In the genomic region with DNA sequence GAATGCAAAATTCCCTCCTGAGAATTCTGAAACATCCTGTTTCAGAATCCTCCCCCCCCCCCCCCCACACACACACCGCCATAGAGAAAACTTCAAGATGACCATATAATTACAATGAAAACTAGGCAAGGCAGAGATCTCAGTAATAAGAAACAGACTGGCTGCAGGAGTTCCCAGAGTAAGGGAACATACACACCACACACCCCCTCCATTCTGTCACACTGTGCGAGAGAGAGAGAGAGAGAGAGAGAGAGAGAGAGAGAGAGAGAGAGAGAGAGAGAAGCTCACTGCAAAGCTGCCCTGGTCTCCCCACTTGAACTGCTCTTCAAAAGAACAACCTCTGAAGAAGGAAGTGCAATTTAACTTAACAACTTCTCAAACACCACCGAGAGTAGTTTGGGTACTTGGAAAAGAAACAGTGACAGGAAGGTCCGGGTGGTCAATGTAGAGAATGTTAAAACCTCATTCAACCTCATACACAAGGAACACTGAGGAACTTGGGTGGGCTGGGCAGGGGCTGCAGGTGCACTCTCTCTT, we compare ENCODE assay signal across 22 mouse cellular contexts.
"Had no signal": no experiment of that assay in that cellular context is flagged by ENCODE, and none has a peak within 500 bp of the region (broad histone marks: within the 10 kb centered on the region; RNA-seq: fewer than 3 reads in every experiment).

No protein-coding gene starts in this region.

- H3K9me3 ChIP-seq: limb, embryonic 13.5 days; liver, embryonic 12.5 days; liver, embryonic 15.5 days; neural tube, embryonic 13.5 days had no signal

- H3K9ac ChIP-seq: limb, embryonic 13.5 days; liver, embryonic 12.5 days; liver, embryonic 15.5 days; neural tube, embryonic 13.5 days had no signal

- DNase-seq: kidney, adult 18-20 months; kidney, adult 9 months; kidney, postnatal 25 days; layer of hippocampus, postnatal 36 days; left cerebral cortex, postnatal 4 days; liver; lung, adult 18-20 months; lung, postnatal 10 days; lung, postnatal 4 days; midbrain, embryonic 14.5 days; retina, postnatal 1 day; right cerebral cortex, postnatal 25 days; thymus, adult 2 months; thymus, postnatal 25 days had no signal

- H3K27ac ChIP-seq: kidney, postnatal 0 days; layer of hippocampus, adult 2 months; limb, embryonic 13.5 days; liver, embryonic 15.5 days; neural tube, embryonic 13.5 days had no signal

- H3K4me2 ChIP-seq: limb, embryonic 13.5 days; liver, embryonic 12.5 days; liver, embryonic 15.5 days; midbrain, embryonic 11.5 days; neural tube, embryonic 13.5 days had no signal

- ATAC-seq: intestine, embryonic 16.5 days; liver, embryonic 12.5 days had no signal

- H3K36me3 ChIP-seq: limb, embryonic 13.5 days; liver, embryonic 12.5 days; liver, embryonic 15.5 days; neural tube, embryonic 13.5 days had no signal

- H3K4me3 ChIP-seq: layer of hippocampus, adult 2 months; limb, embryonic 13.5 days; liver, embryonic 12.5 days; liver, embryonic 15.5 days; neural tube, embryonic 13.5 days had no signal

- H3K27me3 ChIP-seq: limb, embryonic 13.5 days; liver, embryonic 12.5 days; liver, embryonic 15.5 days; neural tube, embryonic 13.5 days had no signal
